Mouse (Mus musculus) A20 (cell line): ENCODE results near the gene Ppp2ca.
"Not testable (repeated sequence)": the region's sequence is repeated elsewhere in the genome, so short reads cannot be mapped to it uniquely, and the experiment has no call there.

Experiments
- DNase-seq: peaks from one replicate; pipeline ENCODE4 v3.0.0-alpha.2; 2011; ENCODE audit warnings: low read depth, low spot score

The Ppp2ca gene

GRCm38 (mm10) chr11:52130451-52131068, 32.1 kb downstream of the Ppp2ca start:
- peak; percentile 33 for DNase-seq

GRCm38 (mm10) chr11:52143675-52144074, 45.2 kb downstream of the Ppp2ca start:
- peak; percentile 62 for DNase-seq

DNA sequence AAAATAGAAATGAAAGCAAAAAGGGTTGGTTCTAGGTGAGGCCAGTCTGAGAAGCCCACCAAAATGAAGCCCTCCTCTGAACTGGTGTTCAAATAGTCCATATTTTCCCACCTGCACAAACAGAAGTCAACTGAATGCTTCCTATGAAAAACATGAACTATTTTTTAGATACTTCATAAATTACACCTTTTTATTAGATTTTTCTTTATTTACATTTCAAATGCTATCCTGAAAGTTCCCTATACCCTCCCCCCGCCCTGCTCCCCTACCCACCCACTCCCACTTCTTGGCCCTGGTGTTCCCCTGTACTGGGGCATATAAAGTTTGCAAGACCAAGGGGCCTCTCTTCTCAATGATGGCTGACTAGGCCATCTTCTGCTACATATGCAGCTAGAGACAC, 46.9 kb downstream of the Ppp2ca start, which contains the start of gene Olfr1373:
Gene Olfr1373 (minus strand): TSS at position 101 of the 400 bp plus-strand sequence.
- DNase-seq, result not testable (repeated sequence)

DNA sequence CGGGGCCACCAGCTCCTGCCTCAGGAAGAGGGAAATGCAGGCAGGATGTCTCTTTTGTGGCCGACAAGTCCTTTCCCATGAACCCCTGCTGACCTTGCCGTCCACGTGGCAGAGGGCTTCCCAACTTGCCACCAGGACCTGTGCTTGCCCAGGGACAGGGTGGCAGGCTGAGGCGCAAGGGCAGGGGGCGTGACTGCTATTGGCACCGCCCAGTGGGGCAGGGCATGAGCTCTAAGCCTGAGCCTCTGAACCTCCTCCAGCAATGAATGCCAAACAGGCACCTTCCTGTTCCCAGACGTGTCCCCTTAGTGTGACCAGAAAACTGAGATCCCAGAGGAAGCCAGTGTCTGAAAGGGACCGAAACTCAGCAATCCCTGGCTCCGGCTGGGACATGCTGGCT, 65.4 kb downstream of the Ppp2ca start:
- no peak for DNase-seq

DNA sequence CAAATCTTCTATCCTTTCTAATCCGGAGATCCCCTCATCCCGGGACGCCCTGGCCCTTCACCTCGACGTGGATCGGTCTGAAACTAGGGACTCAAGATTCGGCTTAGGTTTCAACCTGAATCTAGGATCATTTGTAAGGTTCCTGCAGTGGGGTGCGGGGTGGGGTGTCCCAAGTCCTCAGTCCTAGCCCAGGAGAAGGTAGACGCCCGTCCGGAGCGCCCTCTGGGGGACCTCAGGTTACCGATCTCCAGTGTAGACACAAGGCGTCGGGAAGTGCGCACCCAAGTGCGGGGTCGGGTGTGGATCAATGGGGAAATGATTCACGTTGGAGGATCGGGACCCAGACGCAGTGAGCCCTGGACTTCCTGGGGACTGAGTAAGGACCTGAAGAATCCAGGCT, 68.6 kb downstream of the Ppp2ca start:
- no peak for DNase-seq

GRCm38 (mm10) chr11:52167901-52168302, 69.4 kb downstream of the Ppp2ca start:
- DNase-seq, result not testable (repeated sequence)

GRCm38 (mm10) chr11:52168461-52168860, 70.0 kb downstream of the Ppp2ca start:
- no peak for DNase-seq
